16 mouse cellular contexts compared by ENCODE assay signal in genomic region chr3:60474654-60474972, GRCm38 (mm10). TPM values are rescaled to one million over a fixed set of nuclear protein-coding genes. Genes with fewer than 3 reads are reported as not detected.
DNase-seq lines count a peak whose midpoint lies in the region; ATAC-seq and TF ChIP-seq lines count a peak whose summit lies in the region.
"Had no signal": no experiment of that assay in that cellular context is flagged by ENCODE, and none has a peak within 500 bp of the region (broad histone marks: within the 10 kb centered on the region; RNA-seq: fewer than 3 reads in every experiment).

No protein-coding gene starts in this region.

- H3K27ac ChIP-seq in layer of hippocampus, adult 2 months, result peak overlapping the region; percentile 36; the same call in 1 of the 2 replicates
- H3K27ac ChIP-seq in hindbrain, embryonic 13.5 days, result no peak overlapping the region
- H3K27ac ChIP-seq: embryonic facial prominence, embryonic 13.5 days; forebrain, embryonic 12.5 days; midbrain, embryonic 13.5 days; stomach, postnatal 0 days had no signal

- H3K9me3 ChIP-seq in hindbrain, embryonic 13.5 days, result no peaks in the 10 kb centered on the region
- H3K9me3 ChIP-seq: embryonic facial prominence, embryonic 13.5 days; forebrain, embryonic 12.5 days; midbrain, embryonic 13.5 days had no signal

- H3K4me1 ChIP-seq in hindbrain, embryonic 13.5 days (replicated peaks), result no peaks in the 10 kb centered on the region
- H3K4me1 ChIP-seq: embryonic facial prominence, embryonic 13.5 days; forebrain, embryonic 12.5 days; midbrain, embryonic 13.5 days had no signal

- peak; percentile 10; the same call in 1 of the 2 replicates for ATAC-seq in megakaryocyte-erythroid progenitor cell, adult 5-6 weeks (replicated peaks; ENCODE audit: low FRiP score, low TSS enrichment, poor library complexity, severe bottlenecking)
- ATAC-seq in hindbrain, embryonic 13.5 days (ENCODE audit: low FRiP score), result no peak
- no peak for ATAC-seq in CD4-positive, CD25-positive, alpha-beta regulatory T cell, adult 4 months
- ATAC-seq: midbrain, embryonic 13.5 days had no signal

- H3K9ac ChIP-seq in hindbrain, embryonic 13.5 days, result no peak overlapping the region
- H3K9ac ChIP-seq: embryonic facial prominence, embryonic 13.5 days; forebrain, embryonic 12.5 days; midbrain, embryonic 13.5 days had no signal

- no peak overlapping the region for H3K4me2 ChIP-seq in hindbrain, embryonic 13.5 days
- H3K4me2 ChIP-seq: embryonic facial prominence, embryonic 13.5 days; forebrain, embryonic 12.5 days; midbrain, embryonic 13.5 days had no signal

- peak overlapping the region; percentile 1; the same call in 1 of the 2 replicates for H3K4me3 ChIP-seq in layer of hippocampus, adult 2 months
- no peak overlapping the region for H3K4me3 ChIP-seq in hindbrain, embryonic 13.5 days
- H3K4me3 ChIP-seq: embryonic facial prominence, embryonic 13.5 days; forebrain, embryonic 12.5 days; midbrain, embryonic 13.5 days had no signal

- DNase-seq in layer of hippocampus, adult 2 months (ENCODE audit: low spot score in 2 of 2), result no peak
- no peak for DNase-seq in layer of hippocampus, postnatal 14 days (ENCODE audit: low spot score in 2 of 2)
- peak; percentile 52 for DNase-seq in MEL-GATA-1-ER (ENCODE audit: extremely low read depth, low read depth)
- peak; percentile 69 for DNase-seq in induced T-regulatory cell, adult 2 months (ENCODE audit: low read depth)
- DNase-seq: adrenal gland, postnatal 10 days; cerebellum, adult 8-10 months; kidney, postnatal 4 days; right cerebral cortex, adult 18-20 months; spleen, adult 18-20 months had no signal

- 82% methylated on average over 3 of the region's 3 CpGs for WGBS in hindbrain, embryonic 13.5 days

- H3K27me3 ChIP-seq in hindbrain, embryonic 13.5 days, result no peaks in the 10 kb centered on the region
- H3K27me3 ChIP-seq: embryonic facial prominence, embryonic 13.5 days; forebrain, embryonic 12.5 days; midbrain, embryonic 13.5 days had no signal

- H3K36me3 ChIP-seq in hindbrain, embryonic 13.5 days, result no peaks in the 10 kb centered on the region
- H3K36me3 ChIP-seq: embryonic facial prominence, embryonic 13.5 days; forebrain, embryonic 12.5 days; midbrain, embryonic 13.5 days had no signal

- TF ChIP-seq CTCF in layer of hippocampus, adult 2 months (conservative IDR thresholded peaks at IDR 0.05), result no peak

RNA-seq across cellular contexts. Expression of gene Mbnl1, which starts 2.0 kb away (rescaled TPM):
- 100 to 1,000 TPM; 121 to 127 TPM for total RNA-seq in layer of hippocampus, adult 2 months (2021)
- total RNA-seq in layer of hippocampus, postnatal 14 days (2021), result 100 to 1,000 TPM; 111 to 113 TPM
- total RNA-seq in megakaryocyte-erythroid progenitor cell, adult 5-6 weeks (2014; fragmentation: Nextera tagmentation), result 524 and 588 TPM in 2 replicates
- 726 and 751 TPM in 2 replicates for total RNA-seq in megakaryocyte-erythroid progenitor cell, adult 5-6 weeks (2017)
- 46.9 and 49.9 TPM in 2 replicates for polyA plus RNA-seq in hindbrain, embryonic 13.5 days (2015; fragmentation: Nextera tagmentation; extraction: Ambion mirVana)
- 1,000 to 10,000 TPM in 1 of 2 experiments, 100 to 1,000 TPM in 1; 862 to 1,011 TPM for polyA plus RNA-seq in CD4-positive, CD25-positive, alpha-beta regulatory T cell, adult 4 months (2017; shearing (Covaris generic))

Comparison
In these comparisons a context has a peak if more than half of its experiments do, and no peak if none do; other contexts are left out.
1. DNase-seq: peak in MEL-GATA-1-ER (single experiment) and induced T-regulatory cell, adult 2 months (single experiment); none in layer of hippocampus, adult 2 months (0 of 2) and layer of hippocampus, postnatal 14 days (0 of 2).
2. RNA of gene Mbnl1, which starts 2.0 kb away (total RNA-seq): 524 to 751 TPM in megakaryocyte-erythroid progenitor cell, adult 5-6 weeks; 121 to 127 TPM in layer of hippocampus, adult 2 months and 111 to 113 TPM in layer of hippocampus, postnatal 14 days; every median in the first group is over 4 times any median in the second.